Mouse (Mus musculus) embryonic fibroblast, embryonic 13.5 days (primary cell): Measurements from ENCODE around the gene Lzic.
"Not testable (repeated sequence)": the region's sequence is repeated elsewhere in the genome, so short reads cannot be mapped to it uniquely, and the experiment has no call there.

Experiments used
- CTCF ChIP-seq: IDR thresholded peaks from 2 replicates; pipeline ENCODE4 v1.5.1; 2011; ENCODE audit warnings: mild to moderate bottlenecking, control low read depth, low read length, moderate library complexity, borderline replicate concordance; ENCODE audit not compliant: insufficient read depth
- POLR2A ChIP-seq: IDR thresholded peaks from 2 replicates; pipeline ENCODE4 v1.6.1; 2011; ENCODE audit warnings: low read depth, mild to moderate bottlenecking, control low read depth, low read length, moderate library complexity

DNA sequence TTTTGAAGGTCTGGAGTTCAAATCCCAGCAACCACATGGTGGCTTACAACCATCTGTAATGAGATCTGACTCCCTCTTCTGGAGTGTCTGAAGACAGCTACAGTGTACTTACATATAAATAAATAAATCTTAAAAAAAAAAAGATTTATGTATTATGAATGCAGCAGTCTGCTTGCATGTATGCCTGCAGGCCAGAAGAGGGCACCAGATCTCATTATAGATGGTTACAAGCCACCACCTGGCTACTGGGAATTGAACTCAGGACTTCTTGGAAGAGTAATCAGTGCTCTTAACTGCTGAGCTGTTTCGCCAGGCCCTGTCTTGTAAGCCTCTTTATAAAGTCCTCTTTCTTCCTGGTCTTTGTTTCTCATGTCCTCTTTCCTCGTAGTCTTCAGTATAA, 24.6 kb upstream of the Lzic start:
- not testable (repeated sequence) for TF ChIP-seq CTCF, POLR2A
